Mouse (Mus musculus) ovary, postnatal 10 days (tissue): ENCODE data around the gene 1810009A15Rik.
"Not testable (repeated sequence)": the region's sequence is repeated elsewhere in the genome, so short reads cannot be mapped to it uniquely, and the experiment has no call there.

Source experiments
- DNase-seq: peaks from one replicate; pipeline ENCODE4 v3.0.0; 2022; ENCODE audit warnings: low spot score

The 1810009A15Rik gene

GRCm38 (mm10) chr19:8888511-8889385 lies at the start of gene 1810009A15Rik, which contains the start of gene Gm49416:
Gene 1810009A15Rik (plus strand): TSS chr19:8888853.
Gene Gm49416 (plus strand): TSS chr19:8888926.
- DNase-seq = peak; percentile 90

GRCm38 (mm10) chr19:8839103-8839907 lies 49.3 kb upstream of the 1810009A15Rik start, which contains the start of gene Gng3:
Gene Gng3 (minus strand): TSS chr19:8839194.
- no peak for DNase-seq

- DNase-seq = no peak
Observed at GRCm38 (mm10) chr19:8839908-8840791, 48.5 kb upstream of the 1810009A15Rik start.

GRCm38 (mm10) chr19:8841012-8841411 lies 47.6 kb upstream of the 1810009A15Rik start:
- no peak for DNase-seq

GRCm38 (mm10) chr19:8842961-8843360 lies 45.7 kb upstream of the 1810009A15Rik start:
- no peak for DNase-seq

- DNase-seq = peak; percentile 55
Observed at GRCm38 (mm10) chr19:8844371-8845129, 44.1 kb upstream of the 1810009A15Rik start.

GRCm38 (mm10) chr19:8848356-8848755 lies 40.3 kb upstream of the 1810009A15Rik start:
- DNase-seq = no peak

GRCm38 (mm10) chr19:8850402-8850901 lies 38.2 kb upstream of the 1810009A15Rik start, which contains the start of gene Lrrn4cl:
Gene Lrrn4cl (plus strand): TSS chr19:8850768.
- no peak for DNase-seq

GRCm38 (mm10) chr19:8851639-8852038 lies 37.0 kb upstream of the 1810009A15Rik start:
- DNase-seq = no peak

GRCm38 (mm10) chr19:8852236-8852928 lies 36.3 kb upstream of the 1810009A15Rik start:
- DNase-seq = no peak

- no peak for DNase-seq
Observed at GRCm38 (mm10) chr19:8853117-8853516, 35.5 kb upstream of the 1810009A15Rik start.

GRCm38 (mm10) chr19:8857689-8858088 lies 31.0 kb upstream of the 1810009A15Rik start:
- no peak for DNase-seq

GRCm38 (mm10) chr19:8859018-8859417 lies 29.6 kb upstream of the 1810009A15Rik start:
- DNase-seq = no peak

- no peak for DNase-seq
Observed at GRCm38 (mm10) chr19:8864265-8864664, 24.4 kb upstream of the 1810009A15Rik start.

- not testable (repeated sequence) for DNase-seq
Observed at GRCm38 (mm10) chr19:8870381-8870780, 18.3 kb upstream of the 1810009A15Rik start.

- DNase-seq = no peak
Observed at GRCm38 (mm10) chr19:8870838-8871237, 17.8 kb upstream of the 1810009A15Rik start.

GRCm38 (mm10) chr19:8871267-8872186 lies 17.1 kb upstream of the 1810009A15Rik start, which contains the start of gene Ubxn1:
Gene Ubxn1 (plus strand): TSS chr19:8871496.
- DNase-seq = peak; percentile 86

- no peak for DNase-seq
Observed at GRCm38 (mm10) chr19:8872266-8872840, 16.3 kb upstream of the 1810009A15Rik start.
